Mouse (Mus musculus): Measurements from ENCODE around the gene Epn3. TPM values are rescaled to one million over a fixed set of nuclear protein-coding genes. Genes with fewer than 3 reads are reported as not detected.

Epn3 gene
- polyA plus RNA-seq, 1 experiment = 0.53 TPM

- Histone ChIP-seq H3K27ac (ENCODE audit: insufficient read depth, low read length) (no peak overlapping the region), H3K4me1 (ENCODE audit: control insufficient read depth, insufficient read depth, low read length) (0 out of 2 replicates have a peak, but pooled peaks cover 5% of the 10 kb centered on the region), H3K4me3 (ENCODE audit: insufficient read depth, low read length) (no peak overlapping the region)
- TF ChIP-seq CTCF (IDR thresholded peaks at IDR 0.05; ENCODE audit: borderline replicate concordance, insufficient read depth, low read length) (no peak), POLR2A (IDR thresholded peaks at IDR 0.05; ENCODE audit: low read depth, low read length) (no peak)
Measured at GRCm38 (mm10) chr11:94499035-94499434, 739 bp downstream of the Epn3 start.

GRCm38 (mm10) chr11:94498093-94498996 lies 1.4 kb downstream of the Epn3 start:
- TF ChIP-seq CTCF (IDR thresholded peaks at IDR 0.05; ENCODE audit: borderline replicate concordance, insufficient read depth, low read length) = no peak
- 0 out of 2 replicates have a peak, but pooled peaks have one; percentile 34 for TF ChIP-seq POLR2A (IDR thresholded peaks at IDR 0.05; ENCODE audit: low read depth, low read length)

GRCm38 (mm10) chr11:94495415-94495814 lies 4.4 kb downstream of the Epn3 start:
- TF ChIP-seq POLR2A (IDR thresholded peaks at IDR 0.05; ENCODE audit: low read depth, low read length) (no peak), CTCF (IDR thresholded peaks at IDR 0.05; ENCODE audit: borderline replicate concordance, insufficient read depth, low read length) (no peak)
- Histone ChIP-seq H3K4me1 (ENCODE audit: control insufficient read depth, insufficient read depth, low read length) (0 out of 2 replicates have a peak, but pooled peaks cover 5% of the 10 kb centered on the region), H3K27ac (ENCODE audit: insufficient read depth, low read length) (no peak overlapping the region), H3K4me3 (ENCODE audit: insufficient read depth, low read length) (no peak overlapping the region)

More at GRCm38 (mm10) chr11:94498093-94498996, 1.4 kb downstream of the Epn3 start:
- H3K27ac ChIP-seq (ENCODE audit: insufficient read depth, low read length) = no peak overlapping the region
- H3K4me3 ChIP-seq (ENCODE audit: insufficient read depth, low read length) = no peak overlapping the region
- 0 out of 2 replicates have a peak, but pooled peaks cover 5% of the 10 kb centered on the region for H3K4me1 ChIP-seq (ENCODE audit: control insufficient read depth, insufficient read depth, low read length)

GRCm38 (mm10) chr11:94491749-94492099 lies 8.1 kb downstream of the Epn3 start:
- TF ChIP-seq CTCF (IDR thresholded peaks at IDR 0.05; ENCODE audit: borderline replicate concordance, insufficient read depth, low read length) = no peak
- TF ChIP-seq POLR2A (IDR thresholded peaks at IDR 0.05; ENCODE audit: low read depth, low read length) = no peak
- Histone ChIP-seq H3K27ac (ENCODE audit: insufficient read depth, low read length) (no peak overlapping the region), H3K4me1 (ENCODE audit: control insufficient read depth, insufficient read depth, low read length) (no peaks in the 10 kb centered on the region), H3K4me3 (ENCODE audit: insufficient read depth, low read length) (no peak overlapping the region)

GRCm38 (mm10) chr11:94491035-94491748 lies 8.6 kb downstream of the Epn3 start:
- TF ChIP-seq CTCF (IDR thresholded peaks at IDR 0.05; ENCODE audit: borderline replicate concordance, insufficient read depth, low read length) = no peak
- TF ChIP-seq POLR2A (IDR thresholded peaks at IDR 0.05; ENCODE audit: low read depth, low read length) = peak; percentile 41; the same call in 1 of the 2 replicates
- Histone ChIP-seq H3K4me1 (ENCODE audit: control insufficient read depth, insufficient read depth, low read length) (no peaks in the 10 kb centered on the region), H3K27ac (ENCODE audit: insufficient read depth, low read length) (no peak overlapping the region), H3K4me3 (ENCODE audit: insufficient read depth, low read length) (peak overlapping the region; percentile 14; the same call in 1 of the 2 replicates)

GRCm38 (mm10) chr11:94489745-94490144 lies 10.0 kb downstream of the Epn3 start:
- H3K4me3 ChIP-seq (ENCODE audit: insufficient read depth, low read length) = no peak overlapping the region
- H3K27ac ChIP-seq (ENCODE audit: insufficient read depth, low read length) = no peak overlapping the region
- TF ChIP-seq CTCF (IDR thresholded peaks at IDR 0.05; ENCODE audit: borderline replicate concordance, insufficient read depth, low read length) (no peak), POLR2A (IDR thresholded peaks at IDR 0.05; ENCODE audit: low read depth, low read length) (no peak)
- no peaks in the 10 kb centered on the region for H3K4me1 ChIP-seq (ENCODE audit: control insufficient read depth, insufficient read depth, low read length)

GRCm38 (mm10) chr11:94488767-94489533 lies 10.8 kb downstream of the Epn3 start:
- Histone ChIP-seq H3K4me3 (ENCODE audit: insufficient read depth, low read length) (no peak overlapping the region), H3K27ac (ENCODE audit: insufficient read depth, low read length) (no peak overlapping the region), H3K4me1 (ENCODE audit: control insufficient read depth, insufficient read depth, low read length) (no peaks in the 10 kb centered on the region)
- no peak for TF ChIP-seq POLR2A (IDR thresholded peaks at IDR 0.05; ENCODE audit: low read depth, low read length)
- TF ChIP-seq CTCF (IDR thresholded peaks at IDR 0.05; ENCODE audit: borderline replicate concordance, insufficient read depth, low read length) = no peak

- Histone ChIP-seq H3K27ac (ENCODE audit: insufficient read depth, low read length) (no peak within 1 kb of the TSS), H3K4me1 (ENCODE audit: control insufficient read depth, insufficient read depth, low read length) (no peaks in the 10 kb centered on the region), H3K4me3 (ENCODE audit: insufficient read depth, low read length) (no peak within 1 kb of the TSS)
- TF ChIP-seq POLR2A (IDR thresholded peaks at IDR 0.05; ENCODE audit: low read depth, low read length) (no peak), CTCF (IDR thresholded peaks at IDR 0.05; ENCODE audit: borderline replicate concordance, insufficient read depth, low read length) (peak; percentile 78)
Measured at GRCm38 (mm10) chr11:94486001-94486400, 13.8 kb downstream of the Epn3 start, which contains the start of gene Spata20. Gene Spata20, minus strand, starts transcription at chr11:94486179.

GRCm38 (mm10) chr11:94485223-94485622 lies 14.6 kb downstream of the Epn3 start:
- H3K27ac ChIP-seq (ENCODE audit: insufficient read depth, low read length) = no peak overlapping the region
- TF ChIP-seq POLR2A (IDR thresholded peaks at IDR 0.05; ENCODE audit: low read depth, low read length) = no peak
- no peak for TF ChIP-seq CTCF (IDR thresholded peaks at IDR 0.05; ENCODE audit: borderline replicate concordance, insufficient read depth, low read length)
- no peak overlapping the region for H3K4me3 ChIP-seq (ENCODE audit: insufficient read depth, low read length)
- H3K4me1 ChIP-seq (ENCODE audit: control insufficient read depth, insufficient read depth, low read length) = no peaks in the 10 kb centered on the region

Measured in embryonic fibroblast, embryonic 13.5 days (primary cell).